Mouse (Mus musculus): ENCODE results near the gene Btk. TPM values are rescaled to one million over a fixed set of nuclear protein-coding genes. Genes with fewer than 3 reads are reported as not detected.
A peak's percentile ranks its signal among the peaks of the same experiment; 100 is the strongest.
"Not testable (repeated sequence)": the region's sequence is repeated elsewhere in the genome, so short reads cannot be mapped to it uniquely, and the experiment has no call there.

Btk gene
- total RNA-seq, 2 experiments from 2014 or later: 0.78 to 1.3 TPM

GRCm38 (mm10) chrX:134580528-134581305 is 2.7 kb downstream of the Btk start:
- no peak for DNase-seq

GRCm38 (mm10) chrX:134577896-134578295 is 5.5 kb downstream of the Btk start:
- no peak for DNase-seq

- no peak for DNase-seq
Observed at GRCm38 (mm10) chrX:134566536-134567222, 16.7 kb downstream of the Btk start.

- DNase-seq: no peak
Observed at GRCm38 (mm10) chrX:134564326-134564725, 19.0 kb downstream of the Btk start.

GRCm38 (mm10) chrX:134554425-134554824 is 28.9 kb downstream of the Btk start:
- DNase-seq: no peak

GRCm38 (mm10) chrX:134553326-134553725 is 30.0 kb downstream of the Btk start:
- no peak for DNase-seq

- DNase-seq: no peak
Observed at GRCm38 (mm10) chrX:134550903-134551302, 32.5 kb downstream of the Btk start.

GRCm38 (mm10) chrX:134547330-134547729 is 36.0 kb downstream of the Btk start:
- DNase-seq: no peak

GRCm38 (mm10) chrX:134541955-134542308 is 41.4 kb downstream of the Btk start:
- no peak for DNase-seq

GRCm38 (mm10) chrX:134541145-134541954 is 42.0 kb downstream of the Btk start, which contains the start of gene Timm8a1:
Gene Timm8a1 (minus strand): TSS chrX:134541865.
- DNase-seq: peak; percentile 50

GRCm38 (mm10) chrX:134540414-134541135 is 42.8 kb downstream of the Btk start:
- DNase-seq: no peak

- not testable (repeated sequence) for DNase-seq
Observed at GRCm38 (mm10) chrX:134539795-134540194, 43.6 kb downstream of the Btk start.

- no peak for DNase-seq
Observed at GRCm38 (mm10) chrX:134533346-134533745, 50.0 kb downstream of the Btk start.

- DNase-seq: no peak
Observed at GRCm38 (mm10) chrX:134525260-134525659, 58.1 kb downstream of the Btk start.

- no peak for DNase-seq
Observed at GRCm38 (mm10) chrX:134523772-134524171, 59.6 kb downstream of the Btk start.

- no peak for DNase-seq
Observed at GRCm38 (mm10) chrX:134509473-134509872, 73.9 kb downstream of the Btk start.

- DNase-seq: no peak
Observed at GRCm38 (mm10) chrX:134507977-134508376, 75.4 kb downstream of the Btk start.

GRCm38 (mm10) chrX:134500651-134501050 is 82.7 kb downstream of the Btk start:
- DNase-seq: no peak
